Mouse (Mus musculus) liver, embryonic 14.5 days (tissue): ENCODE results near the gene Vwa3a.

ENCODE experiments used
- CTCF ChIP-seq: IDR thresholded peaks from 2 replicates; pipeline ENCODE4 v1.5.1; 2016; ENCODE audit warnings: antibody characterized with exemption, low read depth, control low read depth
- EP300 ChIP-seq: IDR thresholded peaks from 2 replicates; pipeline ENCODE4 v1.6.1; 2016; ENCODE audit warnings: antibody characterized with exemption, low read depth

GRCm38 (mm10) chr7:120817552-120817951, 78.4 kb downstream of the Vwa3a start:
- TF ChIP-seq CTCF: no peak
- TF ChIP-seq EP300: no peak
